Mouse (Mus musculus): ENCODE measurements at regions not wholly inside any gene's neighbourhood (a gene's known extent, or its start where the extent isn't known, plus 50 kb on each side); places are given as distances from the start of the nearest gene placed in this dataset.

GRCm38 (mm10) chr6:8893665-8894064 lies 54.6 kb upstream of the Nxph1 start:
- Histone ChIP-seq H3K36me3 (replicated peaks; ENCODE audit: insufficient read depth, low read length) (no peaks in the 10 kb centered on the region), H3K4me1 (ENCODE audit: insufficient read depth) (no peaks in the 10 kb centered on the region), H3K27ac (ENCODE audit: low read depth) (no peak overlapping the region), H3K4me3 (ENCODE audit: low read depth, low read length) (no peak overlapping the region), H3K9ac (replicated peaks) (no peak overlapping the region), H3K9me3 (ENCODE audit: low read length) (no peaks in the 10 kb centered on the region), H3K27me3 (ENCODE audit: insufficient read depth, low read length) (no peaks in the 10 kb centered on the region), H3K4me2 (ENCODE audit: low read depth, low read length) (no peak overlapping the region)
- TF ChIP-seq EP300 (IDR thresholded peaks at IDR 0.05; ENCODE audit: low read depth) (no peak), CTCF (IDR thresholded peaks at IDR 0.05; ENCODE audit: low read depth) (peak; percentile 59)
- ATAC-seq (no peak), DNase-seq (no peak)
- WGBS (ENCODE audit: insufficient replicate concordance) = 70% methylated on average over 4 of the region's 4 CpGs

- Histone ChIP-seq H3K9ac (replicated peaks) (no peak overlapping the region), H3K36me3 (replicated peaks; ENCODE audit: insufficient read depth, low read length) (no peaks in the 10 kb centered on the region), H3K27me3 (ENCODE audit: insufficient read depth, low read length) (no peaks in the 10 kb centered on the region), H3K4me2 (ENCODE audit: low read depth, low read length) (no peak overlapping the region), H3K4me3 (ENCODE audit: low read depth, low read length) (no peak overlapping the region), H3K27ac (ENCODE audit: low read depth) (no peak overlapping the region), H3K4me1 (ENCODE audit: insufficient read depth) (no peaks in the 10 kb centered on the region), H3K9me3 (ENCODE audit: low read length) (no peaks in the 10 kb centered on the region)
- ATAC-seq (no peak), DNase-seq (no peak)
- TF ChIP-seq CTCF (IDR thresholded peaks at IDR 0.05; ENCODE audit: low read depth) (no peak), EP300 (IDR thresholded peaks at IDR 0.05; ENCODE audit: low read depth) (peak; percentile 22; the same call in 1 of the 2 replicates)
- 61% methylated on average over 4 of the region's 4 CpGs for WGBS (ENCODE audit: insufficient replicate concordance)
Measured at GRCm38 (mm10) chr6:8896097-8896496, 52.1 kb upstream of the Nxph1 start.

GRCm38 (mm10) chr6:8896822-8897221 lies 51.4 kb upstream of the Nxph1 start:
- ATAC-seq (no peak), DNase-seq (no peak)
- Histone ChIP-seq H3K4me1 (ENCODE audit: insufficient read depth) (no peaks in the 10 kb centered on the region), H3K9me3 (ENCODE audit: low read length) (no peaks in the 10 kb centered on the region), H3K27ac (ENCODE audit: low read depth) (no peak overlapping the region), H3K4me3 (ENCODE audit: low read depth, low read length) (no peak overlapping the region), H3K36me3 (replicated peaks; ENCODE audit: insufficient read depth, low read length) (no peaks in the 10 kb centered on the region), H3K4me2 (ENCODE audit: low read depth, low read length) (no peak overlapping the region), H3K27me3 (ENCODE audit: insufficient read depth, low read length) (no peaks in the 10 kb centered on the region), H3K9ac (replicated peaks) (no peak overlapping the region)
- WGBS (ENCODE audit: insufficient replicate concordance) = 73% methylated on average over 5 of the region's 5 CpGs
- no peak for TF ChIP-seq EP300 (IDR thresholded peaks at IDR 0.05; ENCODE audit: low read depth)
- no peak for TF ChIP-seq CTCF (IDR thresholded peaks at IDR 0.05; ENCODE audit: low read depth)

GRCm38 (mm10) chr6:8897334-8897733 lies 50.9 kb upstream of the Nxph1 start:
- Histone ChIP-seq H3K27me3 (ENCODE audit: insufficient read depth, low read length) (no peaks in the 10 kb centered on the region), H3K9ac (replicated peaks) (no peak overlapping the region), H3K9me3 (ENCODE audit: low read length) (no peaks in the 10 kb centered on the region), H3K36me3 (replicated peaks; ENCODE audit: insufficient read depth, low read length) (no peaks in the 10 kb centered on the region), H3K4me3 (ENCODE audit: low read depth, low read length) (no peak overlapping the region), H3K27ac (ENCODE audit: low read depth) (no peak overlapping the region), H3K4me2 (ENCODE audit: low read depth, low read length) (no peak overlapping the region), H3K4me1 (ENCODE audit: insufficient read depth) (no peaks in the 10 kb centered on the region)
- 75% methylated on average over 7 of the region's 7 CpGs for WGBS (ENCODE audit: insufficient replicate concordance)
- no peak for ATAC-seq
- no peak for DNase-seq
- TF ChIP-seq CTCF (IDR thresholded peaks at IDR 0.05; ENCODE audit: low read depth) (no peak), EP300 (IDR thresholded peaks at IDR 0.05; ENCODE audit: low read depth) (no peak)

GRCm38 (mm10) chr6:8898268-8898667 lies 50.0 kb upstream of the Nxph1 start:
- 63% methylated on average over 3 of the region's 3 CpGs for WGBS (ENCODE audit: insufficient replicate concordance)
- no peak overlapping the region for H3K27ac ChIP-seq (ENCODE audit: low read depth)
- no peak overlapping the region for H3K4me2 ChIP-seq (ENCODE audit: low read depth, low read length)
- DNase-seq = no peak
- no peaks in the 10 kb centered on the region for H3K4me1 ChIP-seq (ENCODE audit: insufficient read depth)
- no peak overlapping the region for H3K9ac ChIP-seq (replicated peaks)
- H3K9me3 ChIP-seq (ENCODE audit: low read length) = no peaks in the 10 kb centered on the region
- ATAC-seq = no peak
- no peaks in the 10 kb centered on the region for H3K27me3 ChIP-seq (ENCODE audit: insufficient read depth, low read length)
- TF ChIP-seq CTCF (IDR thresholded peaks at IDR 0.05; ENCODE audit: low read depth) (no peak), EP300 (IDR thresholded peaks at IDR 0.05; ENCODE audit: low read depth) (no peak)
- no peaks in the 10 kb centered on the region for H3K36me3 ChIP-seq (replicated peaks; ENCODE audit: insufficient read depth, low read length)
- H3K4me3 ChIP-seq (ENCODE audit: low read depth, low read length) = no peak overlapping the region

All from liver, postnatal 0 days (tissue).